Mouse (Mus musculus): ENCODE results near the gene Cyth4.

The Cyth4 gene

DNA sequence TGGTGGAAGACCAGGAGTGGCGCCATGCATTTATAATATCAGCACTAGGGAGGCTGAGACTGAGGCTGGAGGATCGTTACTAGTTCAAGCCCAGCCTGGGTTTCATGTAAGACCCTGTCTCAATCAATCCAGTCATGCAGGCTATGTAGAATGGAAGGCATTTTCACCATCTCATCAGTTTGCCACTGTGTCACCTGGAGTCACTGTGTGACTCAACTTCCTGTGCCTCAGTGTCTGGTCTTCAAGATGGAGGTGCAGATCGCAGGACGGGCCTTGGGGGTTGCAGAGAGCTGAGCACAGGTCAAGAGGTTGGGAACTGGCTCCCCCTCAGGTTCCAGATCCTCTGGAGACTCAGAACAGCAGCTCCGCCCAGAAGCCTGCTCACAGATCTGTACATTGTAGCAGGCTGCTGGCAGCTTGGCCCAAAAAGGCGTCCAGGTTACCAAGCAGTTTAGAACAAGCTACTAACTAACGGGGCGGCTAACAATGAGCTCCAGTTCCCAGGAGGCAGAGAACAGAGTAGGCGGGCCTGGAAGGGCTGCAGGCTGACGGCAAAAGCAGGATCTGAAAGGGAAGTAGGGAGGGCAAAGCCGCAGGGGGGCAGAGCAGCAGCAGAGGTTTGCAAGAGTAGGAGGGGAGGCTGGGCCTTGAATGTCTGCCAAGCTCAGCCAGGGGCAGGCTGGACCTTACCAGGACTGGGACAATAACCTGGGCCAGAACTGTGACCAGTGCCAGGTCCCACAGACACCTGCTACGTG is 14.0 kb downstream of the Cyth4 start:
- no peak for DNase-seq (ENCODE audit: low read depth in 2 of 2, low spot score in 2 of 2)

- peak; percentile 49 to 64 for DNase-seq (ENCODE audit: low read depth in 2 of 2, low spot score in 2 of 2)
Observed at GRCm38 (mm10) chr15:78614536-78614935, 17.7 kb downstream of the Cyth4 start.

DNA sequence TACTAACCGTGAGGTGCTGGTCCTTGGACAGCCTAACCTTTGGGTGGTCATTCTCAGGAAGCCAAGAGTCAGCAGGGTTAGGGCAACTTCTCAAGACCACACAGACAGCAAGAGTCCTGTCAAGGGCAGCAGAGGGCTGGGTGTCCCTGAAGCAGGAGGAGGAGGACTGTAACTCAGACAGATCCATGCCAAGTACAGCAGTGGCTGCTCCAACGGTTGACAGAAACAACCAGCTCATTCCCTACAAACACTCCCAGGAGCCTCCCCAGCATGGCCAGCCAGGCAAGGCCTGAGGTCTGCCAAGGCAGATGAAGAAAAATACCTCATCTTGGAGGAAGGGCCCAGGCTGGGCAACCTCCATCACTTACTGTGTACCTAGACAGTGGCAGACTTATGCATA is 20.1 kb downstream of the Cyth4 start:
- no peak for DNase-seq (ENCODE audit: low read depth in 2 of 2, low spot score in 2 of 2)

DNA sequence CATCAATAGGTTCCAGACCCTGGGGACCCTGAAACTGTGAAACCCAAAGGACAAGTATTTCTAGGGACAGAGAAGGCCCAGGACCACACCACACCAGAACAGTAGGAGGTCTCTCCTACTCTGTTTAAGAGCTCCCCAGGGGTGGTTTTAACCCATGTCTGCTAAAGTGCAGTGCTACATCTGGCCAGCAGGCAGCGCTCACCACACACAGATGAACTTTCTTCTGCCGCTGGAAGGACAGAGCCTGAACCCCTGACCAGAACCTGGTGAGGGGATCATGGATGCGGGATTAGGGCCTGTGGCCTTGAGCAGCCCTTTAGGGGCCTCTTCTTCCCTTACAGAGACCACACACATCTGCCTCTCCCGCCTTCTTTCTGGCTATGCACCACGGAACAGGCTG is 26.6 kb downstream of the Cyth4 start:
- peak; percentile 54 to 70 for DNase-seq (ENCODE audit: low read depth in 2 of 2, low spot score in 2 of 2)

GRCm38 (mm10) chr15:78624431-78624950 is 27.6 kb downstream of the Cyth4 start:
- DNase-seq (ENCODE audit: low read depth in 2 of 2, low spot score in 2 of 2): no peak

- DNase-seq (ENCODE audit: low read depth in 2 of 2, low spot score in 2 of 2): no peak
Observed at GRCm38 (mm10) chr15:78624961-78625360, 28.1 kb downstream of the Cyth4 start.

GRCm38 (mm10) chr15:78626285-78626684 is 29.4 kb downstream of the Cyth4 start:
- DNase-seq (ENCODE audit: low read depth in 2 of 2, low spot score in 2 of 2): no peak

GRCm38 (mm10) chr15:78632387-78632786 is 35.5 kb downstream of the Cyth4 start:
- DNase-seq (ENCODE audit: low read depth in 2 of 2, low spot score in 2 of 2): no peak

DNA sequence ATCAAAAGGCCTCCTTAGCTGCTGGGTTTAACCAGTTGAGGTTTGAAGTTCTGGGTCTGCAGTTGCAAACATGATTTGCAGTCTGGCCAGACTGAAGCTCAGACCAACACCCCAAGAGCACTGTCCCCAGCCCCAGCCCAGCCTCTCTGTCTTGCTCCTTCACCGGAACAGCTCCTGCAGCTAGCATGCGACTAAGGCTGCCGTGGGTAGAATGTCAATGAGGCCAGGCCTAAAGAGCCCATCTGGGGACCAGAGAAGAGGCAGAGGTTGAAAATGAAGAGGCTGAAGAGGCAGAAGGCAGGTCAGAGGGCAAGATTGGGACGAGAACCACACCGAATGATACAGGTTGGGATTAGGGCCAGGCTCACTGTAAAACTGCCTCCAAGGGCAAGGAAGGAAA is 36.6 kb downstream of the Cyth4 start:
- no peak for DNase-seq (ENCODE audit: low read depth in 2 of 2, low spot score in 2 of 2)

GRCm38 (mm10) chr15:78634095-78634737 is 37.4 kb downstream of the Cyth4 start:
- no peak for DNase-seq (ENCODE audit: low read depth in 2 of 2, low spot score in 2 of 2)

DNA sequence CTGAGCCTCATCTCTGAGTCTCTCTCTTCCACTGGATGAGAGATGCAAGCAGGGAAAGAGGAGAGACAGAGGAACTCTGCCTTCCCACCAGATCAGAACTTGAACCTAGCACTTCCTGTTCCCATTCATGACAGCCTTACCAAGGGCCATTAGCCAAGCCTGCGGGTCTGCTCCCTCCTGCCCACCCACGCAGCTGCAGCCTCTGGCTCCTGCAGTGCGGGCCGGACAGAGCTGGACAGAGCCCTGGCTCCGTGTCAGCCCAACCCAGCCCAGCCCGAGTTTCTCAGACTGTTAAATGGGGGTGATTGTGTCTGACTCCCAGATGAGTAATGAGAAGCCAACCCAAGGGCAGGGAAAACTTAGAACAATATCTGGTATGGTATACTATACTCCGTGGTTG is 38.4 kb downstream of the Cyth4 start:
- DNase-seq (ENCODE audit: low read depth in 2 of 2, low spot score in 2 of 2): no peak

GRCm38 (mm10) chr15:78643633-78644032 is 46.8 kb downstream of the Cyth4 start:
- DNase-seq (ENCODE audit: low read depth in 2 of 2, low spot score in 2 of 2): no peak

- DNase-seq (ENCODE audit: low read depth in 2 of 2, low spot score in 2 of 2): no peak
Observed at GRCm38 (mm10) chr15:78644606-78645005, 47.8 kb downstream of the Cyth4 start.

DNA sequence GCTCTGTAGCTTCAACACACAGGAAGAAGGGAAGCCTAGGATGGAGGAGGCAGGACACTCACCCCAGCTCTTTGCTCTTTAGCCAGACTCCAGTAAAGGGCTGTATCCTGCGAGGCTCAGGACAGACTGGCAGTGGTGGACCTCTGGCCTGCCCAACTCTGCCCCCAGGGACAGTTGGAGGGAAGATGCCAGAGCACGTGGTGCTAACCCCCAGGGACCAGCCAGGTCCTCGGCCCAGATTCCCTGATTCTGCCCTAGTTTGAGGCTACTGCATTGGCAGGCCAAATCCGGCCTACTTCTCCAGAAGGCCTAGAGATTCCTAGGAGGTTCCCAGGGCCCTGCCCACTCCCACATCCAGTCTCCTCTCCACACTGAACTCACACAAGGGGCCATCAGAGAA is 50.9 kb downstream of the Cyth4 start:
- no peak for DNase-seq (ENCODE audit: low read depth in 2 of 2, low spot score in 2 of 2)

DNA sequence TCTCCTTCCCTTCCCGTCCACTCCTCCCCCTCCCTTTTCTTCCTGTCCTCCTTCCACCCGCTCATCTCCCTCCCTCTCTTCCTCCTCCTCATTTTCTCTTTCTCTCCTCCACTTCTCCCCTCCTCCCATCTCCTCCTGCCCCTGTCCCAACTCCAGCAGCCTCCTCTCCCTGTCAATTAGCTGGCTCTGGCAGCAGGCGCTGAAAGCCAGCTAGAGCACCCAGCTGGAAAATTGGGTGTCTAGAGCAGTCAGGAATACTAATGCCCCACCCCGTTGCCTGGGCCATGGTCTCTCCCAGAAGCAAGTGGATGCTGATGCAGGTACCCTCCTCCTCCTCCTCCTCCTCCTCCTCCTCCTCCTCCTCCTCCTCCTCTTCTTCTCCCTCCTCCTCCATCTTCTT is 54.3 kb downstream of the Cyth4 start:
- DNase-seq (ENCODE audit: low read depth in 2 of 2, low spot score in 2 of 2): no peak

- DNase-seq (ENCODE audit: low read depth in 2 of 2, low spot score in 2 of 2): no peak
Observed at GRCm38 (mm10) chr15:78664268-78664667, 67.4 kb downstream of the Cyth4 start.

DNA sequence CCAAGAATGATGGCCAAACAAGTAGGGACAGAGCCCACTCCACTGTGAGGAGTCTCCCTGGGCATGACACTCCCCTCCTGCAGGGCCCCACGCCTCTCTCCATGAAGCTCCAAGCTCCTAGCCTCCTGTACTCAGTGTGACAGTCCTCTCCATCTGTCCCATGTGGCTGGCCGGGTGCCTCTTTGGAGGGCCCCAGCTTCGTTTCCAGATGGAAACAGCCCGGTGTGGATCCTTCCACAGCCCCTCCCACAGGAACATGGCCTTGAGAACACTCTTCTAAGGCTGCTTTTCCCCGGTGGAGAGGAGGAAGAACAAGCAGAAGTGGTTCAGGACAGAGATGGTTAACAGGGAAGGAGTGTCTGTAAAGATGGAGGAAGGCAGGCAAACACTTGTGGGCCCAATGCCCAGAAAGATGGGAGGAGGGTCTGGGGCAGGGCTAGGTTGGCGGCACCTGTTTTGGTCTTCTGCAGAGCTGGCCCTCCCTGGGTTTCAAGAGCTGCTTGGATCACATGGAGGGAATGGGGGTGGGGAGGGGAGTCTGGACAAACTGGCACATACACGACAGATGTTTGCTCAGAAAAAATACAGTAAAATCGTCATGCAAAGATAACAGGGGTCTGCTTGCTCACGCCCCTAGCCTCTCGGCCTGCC is 72.5 kb downstream of the Cyth4 start:
- DNase-seq (ENCODE audit: low read depth in 2 of 2, low spot score in 2 of 2): no peak

- DNase-seq (ENCODE audit: low read depth in 2 of 2, low spot score in 2 of 2): no peak
Observed at GRCm38 (mm10) chr15:78670341-78670740, 73.5 kb downstream of the Cyth4 start.
